Mouse (Mus musculus) liver, adult 2 months (tissue): ENCODE measurements around the gene Fkbp1b.

ENCODE experiments used
- CTCF ChIP-seq: fragments of 200-500 bp; IDR thresholded peaks from 2 replicates; pipeline ENCODE4 v1.5.1; 2011; ENCODE audit warnings: low read depth, low read length, control low read depth
- POLR2A ChIP-seq: fragments of 200-500 bp; IDR thresholded peaks from 2 replicates; pipeline ENCODE4 v1.6.1; 2011; ENCODE audit warnings: low read length, control low read depth; ENCODE audit not compliant: insufficient read depth; ENCODE audit errors: extremely low read depth

DNA sequence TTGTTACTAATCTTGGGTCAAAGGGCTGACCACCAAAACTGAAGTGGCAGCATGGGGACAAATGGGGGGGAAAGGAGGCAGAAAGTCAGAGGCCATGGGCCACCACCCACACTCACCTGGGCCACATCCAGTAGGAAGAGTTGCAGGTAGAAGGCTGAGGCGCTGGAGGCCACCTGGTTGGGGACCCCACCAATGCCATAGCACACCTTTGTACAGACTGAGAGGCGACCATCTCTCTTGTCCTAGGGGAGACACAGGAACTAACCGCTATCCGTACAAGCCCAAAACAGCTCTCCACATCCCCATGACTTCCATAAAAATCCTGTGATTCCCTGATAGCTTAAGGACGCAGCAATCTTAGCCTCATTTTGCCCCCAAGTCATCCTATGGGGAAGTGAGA, 29.9 kb upstream of the Fkbp1b start:
- TF ChIP-seq CTCF (no peak), POLR2A (no peak)
